Mouse (Mus musculus) kidney, adult 2 months (tissue): ENCODE results near the gene Cacna1d. TPM values are rescaled to one million over a fixed set of nuclear protein-coding genes. Genes with fewer than 3 reads are reported as not detected.

Source experiments
- DNase-seq: peaks from one replicate; pipeline ENCODE4 v3.0.0; 2021
- H3K27ac ChIP-seq: fragments of 200-500 bp; 2 replicates; pipeline ENCODE4 v1.5.1; 2012; ENCODE audit warnings: low read depth, low read length, control low read depth, inconsistent platforms; ENCODE audit not compliant: insufficient read depth
- H3K27me3 ChIP-seq: fragments of 200-500 bp; replicated peaks from 2 replicates; pipeline ENCODE4 v1.6.1; 2012; ENCODE audit warnings: mild to moderate bottlenecking, moderate library complexity, low read length, inconsistent platforms; ENCODE audit not compliant: control insufficient read depth, insufficient read depth
- H3K36me3 ChIP-seq: fragments of 200-500 bp; 2 replicates; pipeline ENCODE4 v1.6.1; 2012; ENCODE audit warnings: mild to moderate bottlenecking, moderate library complexity, low read length, inconsistent platforms; ENCODE audit not compliant: control insufficient read depth, insufficient read depth
- H3K4me1 ChIP-seq: fragments of 200-500 bp; 2 replicates; pipeline ENCODE4 v1.6.1; 2011; ENCODE audit warnings: low read length; ENCODE audit not compliant: control insufficient read depth, insufficient read depth
- H3K4me3 ChIP-seq: fragments of 200-500 bp; 2 replicates; pipeline ENCODE4 v1.5.1; 2011; ENCODE audit warnings: mild to moderate bottlenecking, low read depth, low read length, control low read depth; ENCODE audit not compliant: insufficient read depth
- CTCF ChIP-seq: fragments of 200-500 bp; conservative IDR thresholded peaks from 2 replicates; pipeline ENCODE4 v1.5.1; 2011; ENCODE audit warnings: low read depth, mild to moderate bottlenecking, control low read depth, low read length, moderate library complexity, mixed read lengths; ENCODE audit not compliant: insufficient read depth, insufficient read length
- POLR2A ChIP-seq: fragments of 200-500 bp; IDR thresholded peaks from one replicate; pipeline ENCODE4 v1.6.1; 2011; ENCODE audit warnings: low read depth, low read length, control low read depth
- WGBS: fragments of 180-500 bp; shearing (Covaris S2); methylation state at CpG from one replicate; pipeline ENCODE4 v1.1.7; 2018; 5-methylcytosine and 5-hydroxymethylcytosine counted together
- polyA plus RNA-seq: library from polyadenylated mRNA; depleted of rRNA; stranded (reverse); fragments of >200 nt; gene quantifications from 2 replicates; pipeline ENCODE4 v1.2.3, GENCODE M21; 2012

Gene Cacna1d
- polyA plus RNA-seq, 1 experiment = 4.0 TPM

DNA sequence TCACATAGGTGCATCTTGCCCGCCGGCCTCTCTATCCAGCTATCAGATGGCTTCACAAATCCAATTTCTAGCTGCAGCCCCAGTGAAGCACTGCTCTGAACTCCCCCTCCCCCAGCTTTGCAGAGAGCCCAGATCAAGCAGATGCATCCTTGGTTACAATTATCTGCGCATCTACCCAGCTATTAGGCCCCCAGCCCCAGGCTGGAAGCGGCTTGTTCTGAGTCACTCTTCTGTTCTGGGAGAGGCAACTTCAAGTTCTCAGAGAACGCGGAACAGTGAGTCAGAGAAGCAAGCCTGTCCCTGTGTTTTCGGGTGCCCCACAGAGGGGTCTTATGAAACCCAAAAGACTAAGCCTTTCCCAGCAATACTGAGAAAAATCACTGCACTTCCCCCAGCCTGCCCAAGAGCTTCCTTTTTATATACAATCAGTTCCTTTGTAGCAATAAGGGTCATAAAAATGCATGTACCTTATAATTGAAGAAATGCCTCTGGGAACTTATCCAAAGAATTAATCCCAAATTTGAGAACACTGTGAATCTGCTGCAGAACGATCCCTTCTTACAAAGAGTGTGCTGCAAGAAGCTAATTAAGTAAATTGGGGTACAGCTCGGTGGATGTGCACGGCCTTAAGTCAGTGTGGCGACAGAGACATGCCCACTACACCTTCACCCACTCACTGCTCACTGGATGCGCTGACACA, 235.4 kb downstream of the Cacna1d start:
- H3K27ac ChIP-seq = no peak overlapping the region
- no peaks in the 10 kb centered on the region for H3K36me3 ChIP-seq
- no peak for DNase-seq
- H3K4me3 ChIP-seq = no peak overlapping the region
- H3K4me1 ChIP-seq = no peaks in the 10 kb centered on the region
- H3K27me3 ChIP-seq = no peaks in the 10 kb centered on the region
- 92% methylated on average over 12 of the region's 12 CpGs for WGBS
- TF ChIP-seq POLR2A (no peak), CTCF (no peak)

DNA sequence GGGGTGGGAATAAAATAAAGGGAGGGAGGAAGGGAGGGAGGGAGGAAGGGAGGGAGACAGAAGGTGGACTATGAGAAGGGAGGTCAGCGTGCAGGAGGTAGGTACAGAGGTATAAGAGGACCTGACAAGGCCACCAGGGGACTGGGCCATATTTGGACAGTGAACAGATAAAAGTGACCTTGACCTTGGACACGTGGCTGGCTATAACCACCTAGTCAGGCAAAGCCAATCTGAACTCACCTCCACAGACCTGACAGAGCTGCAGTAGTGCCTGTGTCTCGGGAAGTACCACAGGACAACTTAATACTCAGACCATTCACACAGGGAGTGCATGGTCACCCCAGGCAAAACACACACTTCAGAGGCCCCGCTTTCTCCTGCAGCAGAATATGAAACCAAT, 236.5 kb downstream of the Cacna1d start:
- H3K27me3 ChIP-seq = no peaks in the 10 kb centered on the region
- H3K36me3 ChIP-seq = no peaks in the 10 kb centered on the region
- H3K4me1 ChIP-seq = no peaks in the 10 kb centered on the region
- no peak for DNase-seq
- TF ChIP-seq POLR2A = no peak
- TF ChIP-seq CTCF = no peak
- WGBS = 75% methylated on average over 4 of the region's 4 CpGs
- no peak overlapping the region for H3K27ac ChIP-seq
- H3K4me3 ChIP-seq = no peak overlapping the region

DNA sequence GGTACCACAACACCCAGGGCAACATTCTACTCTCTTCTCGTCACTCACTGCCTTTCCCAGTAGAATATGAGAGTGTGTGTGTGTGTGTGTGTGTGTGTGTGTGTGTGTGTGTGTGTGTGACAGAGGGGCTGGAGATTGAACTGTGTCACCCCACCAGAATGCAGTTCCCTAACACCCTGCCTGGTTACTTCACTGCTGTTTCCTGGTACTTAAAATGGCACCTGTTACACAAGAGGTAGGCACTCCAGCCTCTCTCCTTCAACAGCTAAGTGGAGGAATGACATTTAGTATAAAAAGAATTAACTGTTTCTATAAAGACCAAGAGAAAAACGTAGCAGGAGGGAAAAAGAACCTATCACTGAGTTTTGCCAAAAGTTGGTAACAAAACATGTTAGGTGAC, 238.4 kb downstream of the Cacna1d start:
- H3K36me3 ChIP-seq = no peaks in the 10 kb centered on the region
- no peak for TF ChIP-seq POLR2A
- TF ChIP-seq CTCF = no peak
- no peaks in the 10 kb centered on the region for H3K27me3 ChIP-seq
- no peak for DNase-seq
- H3K4me3 ChIP-seq = no peak overlapping the region
- WGBS = 77% methylated on average over 2 of the region's 2 CpGs
- no peak overlapping the region for H3K27ac ChIP-seq
- no peaks in the 10 kb centered on the region for H3K4me1 ChIP-seq

DNA sequence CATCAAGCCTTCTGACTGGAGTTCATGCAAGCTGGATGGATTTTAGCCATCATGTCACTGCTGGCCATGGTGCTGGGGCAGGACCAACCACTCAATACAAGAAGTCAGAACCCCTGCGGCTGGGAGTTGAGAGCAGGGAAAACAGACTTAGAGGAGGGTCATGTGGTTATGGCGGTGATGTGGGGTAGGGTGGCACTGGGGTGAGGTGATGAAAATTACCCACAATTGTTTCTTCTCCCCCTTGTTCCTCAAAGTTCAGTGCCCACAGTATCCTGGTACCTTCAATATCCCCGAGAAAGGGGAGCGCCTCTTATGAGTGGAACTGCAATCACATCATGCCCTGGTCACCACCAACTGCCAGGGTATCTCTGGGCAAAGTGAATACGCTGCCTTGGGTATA, 239.9 kb downstream of the Cacna1d start:
- H3K4me1 ChIP-seq = no peaks in the 10 kb centered on the region
- no peaks in the 10 kb centered on the region for H3K27me3 ChIP-seq
- WGBS = 92% methylated on average over 5 of the region's 5 CpGs
- no peak overlapping the region for H3K27ac ChIP-seq
- no peak for DNase-seq
- TF ChIP-seq CTCF = no peak
- no peak for TF ChIP-seq POLR2A
- no peak overlapping the region for H3K4me3 ChIP-seq
- H3K36me3 ChIP-seq = no peaks in the 10 kb centered on the region

DNA sequence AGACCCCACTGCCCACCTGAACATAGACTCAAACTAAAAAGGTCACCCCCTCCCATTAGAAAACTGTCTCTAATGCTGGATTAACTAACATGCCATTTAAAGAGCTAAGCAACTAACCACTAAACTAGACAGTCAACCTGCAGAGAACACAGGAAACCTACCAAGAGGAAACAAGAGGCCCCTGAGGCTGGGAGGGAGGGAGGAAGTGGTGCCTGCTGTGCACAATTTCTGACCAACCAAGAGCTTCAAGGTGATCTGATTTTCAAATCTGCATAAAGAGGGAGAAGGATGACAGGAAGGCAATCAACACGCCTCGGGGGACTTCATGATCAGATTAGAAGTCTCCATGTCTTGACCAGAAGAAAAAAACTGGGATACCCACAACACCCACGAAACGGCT, 241.7 kb downstream of the Cacna1d start:
- no peaks in the 10 kb centered on the region for H3K27me3 ChIP-seq
- no peaks in the 10 kb centered on the region for H3K4me1 ChIP-seq
- no peak overlapping the region for H3K4me3 ChIP-seq
- DNase-seq = no peak
- H3K36me3 ChIP-seq = no peaks in the 10 kb centered on the region
- TF ChIP-seq CTCF = no peak
- TF ChIP-seq POLR2A = no peak
- no peak overlapping the region for H3K27ac ChIP-seq
- 69% methylated on average over 4 of the region's 4 CpGs for whole genome bisulfite sequencing

DNA sequence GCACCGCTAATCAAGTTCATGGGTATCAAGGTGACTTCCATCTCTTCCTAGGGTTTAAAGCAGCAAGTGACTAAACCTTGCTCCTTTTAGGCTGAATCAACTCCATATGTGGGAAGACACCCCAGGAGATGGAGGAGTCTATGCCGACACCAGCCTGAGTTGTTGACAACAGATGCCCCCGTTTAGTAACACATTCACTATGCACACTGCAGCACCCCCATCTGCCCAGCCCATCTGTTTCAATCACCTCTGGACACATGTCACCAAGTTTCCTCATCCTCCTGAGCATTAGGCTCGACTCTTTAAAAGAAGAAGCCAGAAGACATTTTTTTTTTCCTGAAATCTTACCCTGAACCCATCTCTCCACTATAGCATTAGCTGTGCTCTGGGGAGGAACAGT, 242.4 kb downstream of the Cacna1d start:
- TF ChIP-seq CTCF (no peak), POLR2A (no peak)
- WGBS = 87% methylated on average over 4 of the region's 4 CpGs
- DNase-seq = no peak

DNA sequence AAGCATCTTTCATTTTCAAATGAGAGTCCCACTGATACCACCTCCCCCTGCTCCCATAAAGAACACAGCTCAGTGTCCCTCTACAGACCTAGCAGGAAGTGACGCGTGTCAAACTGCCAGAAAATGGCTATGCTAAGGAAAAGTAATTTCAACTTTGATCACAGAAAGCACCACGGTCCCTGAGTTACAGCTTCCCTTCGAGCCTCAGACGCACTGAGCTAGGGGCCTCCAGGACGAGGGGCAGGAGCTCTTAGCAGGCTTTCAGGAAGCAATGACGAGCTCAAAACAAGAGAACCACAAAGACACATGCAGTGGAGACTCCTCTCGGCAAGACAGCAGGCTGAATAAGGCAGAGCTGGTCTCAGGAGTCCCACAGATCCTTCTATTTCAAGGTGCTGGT, 243.1 kb downstream of the Cacna1d start:
- WGBS = 54% methylated on average over 8 of the region's 8 CpGs
- no peak for DNase-seq

More for the DNA sequence above, 242.4 kb downstream of the Cacna1d start:
- Histone ChIP-seq H3K27ac (no peak overlapping the region), H3K36me3 (no peaks in the 10 kb centered on the region), H3K4me3 (no peak overlapping the region), H3K27me3 (no peaks in the 10 kb centered on the region), H3K4me1 (no peaks in the 10 kb centered on the region)

More for the DNA sequence above, 243.1 kb downstream of the Cacna1d start:
- no peak for TF ChIP-seq CTCF
- no peak for TF ChIP-seq POLR2A
- Histone ChIP-seq H3K27ac (no peak overlapping the region), H3K36me3 (no peaks in the 10 kb centered on the region), H3K4me3 (no peak overlapping the region), H3K27me3 (no peaks in the 10 kb centered on the region), H3K4me1 (no peaks in the 10 kb centered on the region)
